Mouse (Mus musculus) spleen, postnatal 36 days (tissue): ENCODE data around the gene Glis3.

Experiments used
- DNase-seq, 2 experiments: peaks; one replicate each; pipeline ENCODE4 v3.0.0; 2022; ENCODE audit warnings: low spot score in 2 of 2, mixed read lengths in 1 of 2

The Glis3 gene

DNA sequence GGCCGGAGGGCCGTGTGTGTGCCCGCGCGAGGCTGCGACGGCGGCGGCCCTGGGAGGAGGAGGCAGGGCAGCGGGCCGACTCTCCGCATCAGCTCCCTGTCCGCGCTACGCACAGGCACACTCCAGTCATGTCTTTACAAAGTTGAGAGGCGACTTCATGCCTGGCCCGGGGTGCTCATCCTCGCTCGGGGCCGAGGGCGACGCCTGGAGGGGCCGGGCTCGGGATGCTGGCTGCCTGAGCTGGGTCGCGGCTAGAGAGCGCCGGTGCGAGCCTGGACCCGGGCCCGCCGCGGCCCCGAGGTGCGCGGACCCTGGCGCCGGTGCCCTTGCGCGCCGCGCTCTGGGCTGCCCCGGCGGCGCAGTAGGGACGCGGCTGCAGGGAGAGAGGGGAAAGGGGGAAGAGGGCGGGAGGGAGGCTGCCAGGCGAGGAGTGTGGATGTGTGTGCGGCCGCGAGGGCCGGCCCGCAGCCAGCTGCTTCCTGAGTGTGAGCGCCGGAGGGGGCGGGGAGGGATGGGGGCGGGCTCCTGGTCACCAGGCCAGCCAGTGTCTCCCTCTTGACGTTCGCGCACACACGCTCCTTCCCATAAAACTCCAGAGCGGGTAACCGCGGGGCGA, at the start of gene Glis3:
TSS of gene Glis3 (minus strand) at position 302 of the 616 bp plus-strand sequence.
- peak in 1 of 2 experiments; percentile 15 for DNase-seq

DNA sequence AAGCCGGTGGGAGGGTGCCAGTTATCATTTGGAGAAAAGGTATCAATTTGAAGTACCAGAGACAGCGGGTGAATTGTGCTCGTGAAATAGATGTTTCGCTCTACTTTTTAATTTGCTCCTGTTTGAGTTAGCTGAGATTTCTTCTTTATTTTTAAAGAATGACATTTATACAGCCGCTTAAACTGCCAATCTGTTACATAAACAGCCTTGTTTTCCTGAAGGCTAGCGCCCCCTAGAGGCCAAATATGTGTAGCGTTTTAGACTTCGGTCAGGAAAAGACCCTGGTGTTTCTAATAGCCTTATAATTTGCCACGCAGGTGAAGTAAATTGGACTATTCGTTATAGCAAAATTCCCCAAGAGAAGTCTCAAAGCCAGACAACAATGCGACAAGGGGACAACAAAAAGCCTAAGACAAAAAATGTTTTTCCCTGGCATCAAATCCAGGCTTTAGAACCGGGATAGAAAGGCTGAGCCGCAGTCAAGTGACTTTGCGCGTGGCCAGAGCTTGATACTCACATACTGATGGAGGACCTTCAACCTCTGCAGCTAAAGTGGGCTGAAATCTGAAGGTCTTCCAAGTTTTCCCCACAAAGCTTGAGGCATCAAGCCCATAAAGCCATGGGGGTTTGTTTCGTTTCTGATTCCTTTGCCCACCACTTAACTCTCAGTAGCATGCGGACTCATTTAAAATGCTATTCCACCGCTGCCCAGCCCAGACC, 46.4 kb upstream of the Glis3 start:
- DNase-seq, result peak in 1 of 2 experiments; percentile 19

DNA sequence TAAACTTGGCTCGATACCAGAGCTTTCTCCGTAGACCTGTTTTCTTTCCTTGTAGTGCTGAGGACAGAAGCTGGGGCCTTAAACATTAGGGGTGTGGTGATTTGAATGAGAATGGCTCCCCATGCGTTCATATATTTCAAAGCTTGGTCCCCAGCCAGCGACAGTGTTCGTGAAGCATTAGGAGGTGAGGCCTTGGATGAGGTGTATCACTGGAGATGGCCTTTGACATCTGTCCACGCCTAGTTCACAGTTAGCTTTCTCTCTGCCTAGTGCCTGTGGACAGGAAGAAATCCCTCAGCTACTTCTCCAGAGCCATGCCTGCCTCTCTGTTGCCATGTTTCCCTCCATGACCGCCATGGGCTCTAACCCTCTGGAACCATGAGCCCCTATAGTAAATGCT, 44.8 kb upstream of the Glis3 start:
- DNase-seq, result no peak

DNA sequence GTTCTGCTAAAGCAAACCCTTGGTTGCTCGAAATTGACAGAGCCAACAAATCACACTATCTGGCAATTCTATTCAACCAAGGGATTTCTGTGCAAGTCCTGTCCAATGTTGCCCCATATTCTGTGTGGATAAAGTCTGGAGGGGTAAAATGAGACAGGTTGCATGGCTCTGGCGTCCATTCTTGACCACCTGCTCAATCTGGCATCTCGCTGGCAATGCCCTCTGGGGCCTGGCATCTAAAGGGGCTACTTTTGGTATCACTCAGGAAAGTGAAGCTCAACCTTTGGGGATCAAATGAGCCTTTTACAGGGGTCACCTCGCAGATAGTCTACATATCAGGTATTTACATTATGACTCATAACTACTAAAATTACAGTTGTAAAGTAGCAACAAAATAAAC, 42.7 kb upstream of the Glis3 start:
- no peak for DNase-seq

DNA sequence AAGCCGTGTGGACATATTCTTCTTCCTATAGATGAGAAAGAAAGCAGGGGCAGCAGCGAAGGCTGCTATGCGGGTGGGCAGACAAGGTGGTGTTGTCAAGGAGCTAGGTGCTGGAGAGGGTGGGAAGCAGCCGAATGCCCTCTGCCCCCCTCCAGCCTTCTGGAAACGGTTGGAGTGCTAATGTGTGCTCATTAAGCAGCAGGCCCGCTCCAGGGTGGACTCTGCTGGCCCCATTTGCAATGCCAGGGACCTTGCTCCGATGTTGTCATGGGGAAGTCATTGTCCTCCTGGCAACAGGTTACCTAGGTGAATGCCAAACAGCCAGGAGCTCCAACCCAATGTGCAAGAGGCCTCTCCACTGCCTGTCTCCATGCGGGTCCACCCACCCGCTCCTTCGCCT, 42.0 kb upstream of the Glis3 start:
- no peak for DNase-seq

DNA sequence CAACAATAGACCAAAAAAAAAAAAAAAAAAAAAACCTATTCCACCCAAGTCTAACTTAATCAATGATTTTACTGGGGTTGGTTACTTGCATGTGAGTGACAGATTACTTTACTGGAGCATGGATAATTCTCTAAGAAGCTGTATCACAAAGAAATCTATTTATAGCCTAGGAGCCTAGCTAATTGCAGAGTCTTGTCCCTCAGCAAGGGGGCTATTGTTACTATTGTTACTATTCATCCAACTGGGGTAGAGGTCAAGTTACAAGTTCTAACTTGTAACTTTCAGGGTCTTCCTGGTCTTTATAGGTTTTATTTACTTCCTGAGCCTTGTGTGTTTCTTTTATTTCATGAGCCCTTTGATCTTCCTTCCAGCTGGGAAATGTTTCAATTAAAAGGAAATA, 40.1 kb upstream of the Glis3 start:
- no peak for DNase-seq

DNA sequence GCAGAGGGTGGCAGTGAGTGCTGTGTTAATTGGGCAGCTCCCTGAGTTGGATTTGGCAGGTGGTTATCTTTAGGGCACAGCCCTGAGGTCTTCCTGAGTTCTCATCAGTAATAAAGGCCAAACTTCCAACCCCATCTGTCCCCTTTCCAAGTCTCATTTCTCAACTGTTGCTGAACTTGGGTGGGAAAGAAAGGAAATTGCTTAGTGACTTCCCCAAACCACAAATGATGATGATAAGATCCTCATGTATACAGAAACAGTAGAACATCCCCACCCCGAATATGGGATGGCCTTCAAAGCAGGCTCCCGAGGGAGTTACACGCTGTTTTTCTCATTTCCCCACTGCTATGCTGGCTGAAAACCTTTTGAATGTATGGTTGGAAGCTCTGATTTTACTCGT, 34.8 kb upstream of the Glis3 start:
- DNase-seq, result no peak

DNA sequence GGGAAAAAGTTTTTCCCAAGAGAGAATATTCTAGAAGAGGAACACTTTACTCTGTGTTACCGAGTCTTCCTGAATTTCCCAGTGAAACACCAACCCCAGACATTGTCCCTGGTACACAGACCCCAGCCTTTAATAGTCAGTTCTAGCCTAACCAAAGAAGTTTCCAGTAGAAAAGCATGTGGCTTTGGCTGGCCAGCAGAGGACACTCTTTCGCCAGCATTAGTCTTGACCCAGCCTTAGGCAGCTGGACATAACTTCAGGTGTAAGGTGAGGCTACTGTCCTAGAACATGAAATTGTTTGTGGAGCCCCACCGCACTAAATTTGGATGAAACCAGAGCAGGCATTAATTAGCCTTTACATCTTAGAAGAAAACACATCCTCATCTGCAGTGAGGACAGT, 17.8 kb upstream of the Glis3 start:
- DNase-seq, result no peak

DNA sequence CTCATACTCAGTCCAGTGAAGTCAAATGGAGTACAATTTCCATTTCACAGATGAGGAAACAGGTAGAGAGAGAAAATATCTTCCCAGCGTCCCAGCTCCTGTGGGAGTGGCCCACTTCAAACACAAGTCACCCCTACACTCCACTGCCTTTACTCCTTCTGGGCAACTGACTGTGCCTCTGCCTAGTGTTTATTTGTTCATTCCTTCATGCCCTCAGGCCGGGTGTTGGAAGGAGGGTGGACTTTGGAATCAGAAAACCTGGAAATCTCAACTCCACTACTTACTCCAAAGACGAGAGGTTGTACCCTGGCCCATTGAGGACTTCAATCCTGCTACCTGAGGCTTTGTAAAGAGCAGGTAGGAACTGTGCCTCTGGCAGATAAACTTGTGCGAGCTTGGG, 6.5 kb upstream of the Glis3 start:
- no peak for DNase-seq

DNA sequence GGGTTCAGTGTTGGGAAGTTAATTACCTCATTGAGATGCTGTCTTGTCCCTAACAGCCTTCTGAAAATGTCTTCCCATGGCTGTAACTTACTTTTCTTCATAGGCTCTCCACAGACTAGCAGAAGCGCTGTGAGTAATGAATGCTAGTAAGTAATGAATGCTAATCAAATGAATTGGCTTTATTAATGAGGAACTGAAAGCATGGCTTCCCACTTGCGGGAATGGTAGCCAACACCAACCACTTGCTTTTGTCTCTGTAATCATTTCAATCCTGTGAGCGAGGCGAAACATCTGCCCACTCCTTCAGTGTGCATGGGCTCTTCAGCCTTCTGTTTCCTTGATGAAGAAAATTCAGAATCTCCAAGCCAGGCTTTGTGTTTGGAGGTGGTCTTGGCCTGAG, 5.6 kb upstream of the Glis3 start:
- DNase-seq, result no peak

DNA sequence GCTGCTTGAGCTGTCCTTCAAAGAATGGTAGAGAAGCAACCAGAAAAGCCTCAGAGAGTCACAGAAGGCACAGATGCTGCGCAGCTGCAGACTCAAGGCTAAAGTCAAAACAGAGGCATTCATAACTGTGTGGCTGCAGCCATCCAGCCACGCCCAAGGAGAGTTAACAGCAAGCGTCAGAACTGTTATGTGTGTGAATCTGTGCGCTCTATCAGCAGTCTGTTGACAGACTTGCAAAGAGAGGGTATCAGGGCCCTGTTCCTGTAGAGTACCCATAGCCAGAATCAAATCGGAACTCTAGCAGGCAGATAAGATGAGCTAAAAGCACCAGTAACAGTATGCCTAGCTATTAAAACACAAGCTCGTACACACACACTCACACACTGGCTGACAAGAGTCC, 4.5 kb upstream of the Glis3 start:
- no peak for DNase-seq

DNA sequence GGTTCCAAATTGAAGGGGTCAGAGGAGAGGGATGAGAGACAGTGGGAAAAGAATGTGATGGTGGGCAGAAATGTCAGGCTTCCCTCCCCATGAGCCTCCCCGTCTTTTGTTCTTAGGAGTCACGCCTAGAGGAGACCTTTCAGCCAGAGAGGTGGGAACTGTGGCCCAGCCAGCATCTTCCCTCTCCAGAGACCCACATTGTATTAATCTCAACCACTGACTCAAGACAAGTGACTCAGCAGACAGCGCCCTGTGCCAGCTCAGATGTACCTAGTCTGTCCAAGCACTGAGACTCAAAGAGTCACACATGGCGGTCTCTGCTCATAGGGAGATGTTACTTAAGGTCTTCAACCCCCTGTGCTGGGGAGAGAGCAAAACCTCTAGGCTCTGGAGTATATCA, 3.5 kb upstream of the Glis3 start:
- DNase-seq, result no peak

DNA sequence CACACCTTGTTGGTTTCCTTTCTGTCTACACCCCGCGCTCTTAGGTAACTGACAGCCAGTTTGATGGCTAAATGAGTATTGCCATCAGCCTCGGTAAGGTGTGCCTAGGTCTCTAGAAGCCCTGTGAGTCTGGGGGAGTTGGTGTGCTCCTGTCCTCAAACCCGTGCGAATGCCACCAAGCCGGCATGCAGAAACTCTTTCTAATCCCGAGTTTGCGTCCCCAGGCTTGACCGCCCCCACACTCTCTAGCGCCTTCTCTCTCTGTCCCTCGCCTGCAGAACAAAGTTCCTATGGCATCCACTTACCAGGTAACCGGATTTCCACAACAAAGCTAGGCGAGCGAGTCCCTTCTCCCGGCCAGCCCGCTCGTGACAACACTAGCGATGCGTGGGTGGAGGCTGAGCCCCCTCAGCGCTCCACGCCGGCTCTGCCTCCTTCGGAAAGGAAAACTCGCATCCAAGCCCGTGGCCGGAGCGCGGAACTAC, 544 bp downstream of the Glis3 start:
- DNase-seq, result no peak

DNA sequence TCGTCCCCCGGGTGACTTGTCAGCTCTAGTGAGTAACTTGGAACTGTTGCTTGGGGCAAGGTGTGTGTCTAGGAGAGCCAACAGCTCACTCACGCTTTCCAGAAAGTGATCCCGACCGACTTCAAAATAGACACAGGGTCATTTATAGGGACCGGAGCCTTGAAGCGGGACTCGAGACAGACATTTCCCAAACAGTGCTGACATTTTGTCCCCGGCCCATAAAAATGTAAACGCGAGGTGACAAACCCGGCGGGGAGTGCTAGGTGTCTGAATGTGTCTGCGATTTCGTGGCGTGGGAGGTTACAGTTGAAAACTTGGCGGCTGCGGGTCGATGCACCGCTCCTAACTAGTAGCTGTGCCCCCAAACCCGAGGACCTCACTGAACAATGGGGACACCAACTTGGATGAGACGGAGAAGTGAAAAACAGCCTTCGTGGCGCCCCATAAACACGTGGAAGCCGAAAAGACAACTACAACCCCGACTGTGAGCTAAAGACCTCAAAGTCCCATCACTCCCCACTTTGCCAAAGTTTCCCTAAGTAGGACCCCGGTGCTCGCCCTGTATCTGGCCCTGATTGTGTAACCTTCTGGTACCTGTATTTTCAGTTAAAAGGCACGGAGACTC, 1.1 kb downstream of the Glis3 start:
- DNase-seq, result no peak

DNA sequence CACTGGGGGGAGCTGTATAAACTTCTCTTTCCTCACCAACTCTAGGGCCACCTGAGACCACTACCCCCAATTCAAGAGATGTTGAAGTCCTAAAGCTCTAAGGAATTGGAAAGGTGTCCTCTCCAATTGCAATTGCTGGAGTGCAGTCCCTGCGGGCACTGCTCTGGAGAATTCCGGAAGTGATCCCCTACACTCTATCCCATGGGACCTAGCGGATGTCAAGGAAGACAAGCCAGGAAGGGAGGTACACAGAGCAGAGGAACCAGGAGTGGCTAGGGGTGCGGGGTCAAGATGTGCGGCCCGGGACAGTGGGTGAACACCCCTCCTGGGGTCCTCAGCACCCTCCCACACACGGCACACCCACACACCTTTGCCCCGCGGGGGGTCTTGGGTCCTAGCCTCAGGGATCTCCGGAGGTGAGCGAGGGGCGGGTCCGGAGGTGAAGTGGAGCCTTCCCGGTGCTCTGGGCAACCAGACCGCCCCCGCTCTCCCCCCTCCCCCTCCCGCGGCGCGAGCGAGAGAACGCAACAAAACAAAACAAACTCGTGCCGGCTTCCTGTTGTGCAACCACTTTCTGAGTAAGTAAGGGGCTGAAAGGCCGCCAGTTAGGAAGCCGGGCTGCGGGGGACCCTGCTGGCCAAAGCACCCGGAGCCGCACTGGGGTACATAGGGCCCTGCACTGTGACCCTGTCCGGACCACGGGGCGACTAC, 2.0 kb downstream of the Glis3 start:
- peak in 1 of 2 experiments; percentile 18 for DNase-seq

DNA sequence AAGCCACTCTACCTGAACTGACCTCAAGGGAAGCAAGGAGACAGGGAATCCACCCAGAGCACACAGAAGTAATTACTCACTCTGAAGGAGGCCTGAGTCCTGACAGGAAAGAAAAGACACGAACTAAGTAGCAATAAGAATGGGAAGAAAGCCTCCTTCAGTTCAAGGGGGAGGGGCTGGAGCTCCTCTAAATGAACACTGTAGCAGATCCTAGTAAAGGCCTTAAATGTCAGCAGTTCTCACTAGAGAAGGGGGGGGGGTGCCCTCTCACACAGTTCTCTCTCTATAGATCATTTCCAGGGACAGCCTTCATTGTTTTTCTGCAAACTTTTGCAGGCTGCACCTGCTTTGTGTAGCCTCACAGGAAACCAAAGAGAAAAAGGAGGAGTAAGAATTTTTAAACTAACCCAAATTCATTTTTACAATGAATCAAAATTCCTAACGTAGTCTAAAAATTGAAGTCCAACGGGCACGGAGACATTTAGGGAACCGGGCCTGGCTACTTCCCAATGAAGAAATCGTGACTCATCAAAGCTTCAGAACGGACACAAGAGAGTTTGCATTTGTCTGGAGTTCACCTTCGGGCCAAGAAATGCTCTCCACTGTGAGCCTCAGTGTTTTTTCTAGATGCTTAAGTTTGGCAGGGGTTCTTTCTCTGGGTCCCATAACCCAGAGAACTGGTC, 2.7 kb downstream of the Glis3 start:
- no peak for DNase-seq

DNA sequence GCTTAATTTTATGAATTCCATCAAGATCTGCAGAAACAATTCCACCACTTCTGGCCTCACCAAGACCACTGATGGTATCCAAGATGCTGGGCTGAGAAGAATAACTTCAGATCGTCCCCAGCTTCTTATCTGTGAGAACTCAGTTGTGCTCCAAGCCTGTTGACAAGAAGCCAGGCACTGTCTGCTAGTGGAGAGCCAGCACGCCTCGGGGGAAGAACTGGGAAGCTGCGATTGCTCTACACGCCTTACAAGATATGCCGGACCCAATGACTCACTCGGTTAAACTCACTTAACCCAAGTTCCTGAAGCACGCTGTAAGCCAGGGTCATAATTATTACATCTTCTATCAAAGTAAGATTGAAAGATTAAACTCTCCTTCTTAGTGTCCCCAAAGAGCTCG, 16.1 kb downstream of the Glis3 start:
- no peak for DNase-seq

DNA sequence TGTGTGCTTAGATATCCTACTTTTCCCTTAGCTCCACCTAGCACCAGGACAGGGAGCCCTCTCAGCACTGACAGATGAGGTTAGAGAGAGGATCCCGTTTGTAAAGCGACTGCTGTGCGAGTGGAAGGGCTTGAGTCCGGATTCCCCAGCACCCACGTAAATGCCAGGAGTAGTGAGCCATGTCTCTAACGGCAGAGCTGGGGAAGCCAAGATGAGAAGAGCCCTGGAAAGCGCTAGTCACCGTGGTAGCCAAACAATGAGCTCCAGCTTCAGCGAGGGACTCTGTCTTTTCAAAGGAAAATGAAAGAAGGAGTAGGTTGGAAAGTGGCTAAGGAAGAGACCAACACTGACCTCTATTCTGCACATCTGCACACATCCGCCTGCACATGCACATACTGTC, 16.7 kb downstream of the Glis3 start:
- no peak for DNase-seq

DNA sequence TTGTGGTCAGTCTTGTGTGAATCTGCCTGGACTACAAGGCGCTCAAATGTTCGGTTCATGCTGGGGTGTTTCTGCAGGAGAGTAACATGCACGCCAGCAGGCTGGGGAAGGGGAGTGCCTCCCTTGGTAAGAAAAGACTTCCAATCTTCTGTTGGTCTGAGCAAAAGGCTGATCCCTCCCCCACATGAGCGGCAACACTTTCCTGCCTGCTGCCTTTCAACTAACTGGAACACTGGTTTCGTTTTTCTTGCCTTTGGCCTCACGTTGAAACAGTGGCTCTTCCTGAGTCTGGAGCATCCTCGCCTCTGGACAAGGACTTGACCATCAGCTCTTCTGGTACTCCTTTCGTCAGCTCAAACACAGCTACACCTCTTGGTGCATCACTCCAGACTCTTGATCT, 17.4 kb downstream of the Glis3 start:
- DNase-seq, result no peak

DNA sequence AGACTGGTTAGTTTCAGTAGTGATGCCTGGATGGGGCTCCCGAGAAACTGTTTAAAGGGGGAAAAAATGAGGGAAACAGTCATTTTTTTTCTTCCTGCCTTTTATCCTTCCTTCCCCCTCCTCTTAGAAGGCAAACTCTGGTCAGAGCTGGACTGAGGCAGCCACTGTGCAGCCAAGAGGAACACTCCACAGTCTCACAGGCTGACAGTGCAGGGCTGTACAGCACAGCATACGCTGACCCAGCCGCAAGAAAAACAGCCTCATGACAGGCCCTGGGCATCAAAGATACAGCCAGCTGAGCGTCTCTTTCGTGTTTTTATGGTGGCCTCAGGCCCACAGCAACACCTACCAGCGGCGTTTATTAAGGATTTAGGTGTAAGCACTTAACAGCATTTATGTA, 19.0 kb downstream of the Glis3 start:
- DNase-seq, result no peak

DNA sequence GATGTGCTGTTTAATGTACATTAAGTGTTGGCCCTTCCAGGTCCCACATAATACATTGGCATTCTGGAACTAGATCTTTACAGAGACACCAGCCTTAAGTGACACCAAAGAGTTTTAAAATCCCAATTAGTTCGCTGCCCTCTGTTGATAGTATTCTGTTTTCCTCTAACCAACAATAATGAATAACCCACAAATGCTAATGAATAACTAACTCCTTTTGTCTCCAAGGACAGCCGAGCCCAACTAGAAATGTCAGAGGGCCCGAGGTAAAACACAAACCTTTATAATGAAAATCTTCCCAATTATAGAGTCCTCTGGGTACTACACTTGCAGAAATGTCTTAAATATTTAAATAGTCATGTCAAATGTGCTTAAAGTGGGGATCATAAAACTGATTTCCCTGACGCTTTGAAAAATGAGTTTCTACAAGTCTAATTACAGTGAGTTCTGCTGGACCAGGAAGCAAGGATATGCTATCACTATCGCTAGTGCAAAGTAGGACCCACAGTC, 22.1 kb downstream of the Glis3 start:
- DNase-seq, result no peak

DNA sequence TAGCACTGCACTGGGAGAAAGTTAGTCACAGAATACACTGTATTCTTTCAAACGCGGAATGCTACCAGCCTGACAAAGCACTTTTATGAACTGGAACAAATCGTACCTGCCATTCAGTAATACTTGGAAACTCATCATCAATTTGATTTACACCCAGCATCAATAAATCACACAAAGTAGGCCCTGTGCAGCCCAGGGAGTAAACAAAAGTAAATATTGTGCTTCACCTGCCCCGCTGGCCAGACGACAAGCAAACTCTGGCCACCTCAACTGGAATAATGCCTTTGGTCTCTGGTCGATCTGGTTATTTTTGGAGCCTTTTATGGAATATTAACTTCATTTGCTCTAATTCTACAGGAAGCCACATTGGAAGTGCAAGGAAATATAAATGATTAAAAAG, 23.0 kb downstream of the Glis3 start:
- DNase-seq, result no peak
